21 mouse cellular contexts compared by ENCODE assay signal in genomic region chr1:163671326-163671725, GRCm38 (mm10). TPM values are rescaled to one million over a fixed set of nuclear protein-coding genes. Genes with fewer than 3 reads are reported as not detected.
DNase-seq lines count a peak whose midpoint lies in the region; ATAC-seq lines count a peak whose summit lies in the region.
"Had no signal": no experiment of that assay in that cellular context is flagged by ENCODE, and none has a peak within 500 bp of the region (broad histone marks: within the 10 kb centered on the region; RNA-seq: fewer than 3 reads in every experiment).

No protein-coding gene starts in this region.

- WGBS in kidney, embryonic 14.5 days: 38% methylated on average over 4 of the region's 4 CpGs
- 82% methylated on average over 4 of the region's 4 CpGs for WGBS in forebrain, embryonic 11.5 days

- no peak overlapping the region for H3K4me2 ChIP-seq in kidney, embryonic 14.5 days (replicated peaks; ENCODE audit: low read depth, low read length)
- H3K4me2 ChIP-seq in forebrain, embryonic 11.5 days (ENCODE audit: low read depth, low read length, severe bottlenecking): no peak overlapping the region
- H3K4me2 ChIP-seq: embryonic facial prominence, embryonic 15.5 days; liver, embryonic 15.5 days; midbrain, embryonic 13.5 days; neural tube, embryonic 13.5 days had no signal

- DNase-seq in gastrocnemius, postnatal 14 days: peak; percentile 12
- DNase-seq in gastrocnemius, postnatal 36 days: no peak
- DNase-seq in adipocyte (ENCODE audit: low spot score): peak; percentile 69
- peak; percentile 15 to 21 for DNase-seq in kidney, postnatal 4 days
- no peak for DNase-seq in forebrain, embryonic 11.5 days (ENCODE audit: low spot score)
- no peak for DNase-seq in testis, postnatal 14 days (ENCODE audit: low spot score)
- DNase-seq: cerebellum, postnatal 10 days; lung, postnatal 10 days; right cerebral cortex, adult 18-20 months had no signal

- no peaks in the 10 kb centered on the region for H3K9me3 ChIP-seq in kidney, embryonic 14.5 days (ENCODE audit: control insufficient read depth, low read length)
- H3K9me3 ChIP-seq in forebrain, embryonic 11.5 days (ENCODE audit: control insufficient read depth, low read length): no peaks in the 10 kb centered on the region
- H3K9me3 ChIP-seq: embryonic facial prominence, embryonic 15.5 days; forebrain, embryonic 10.5 days; heart, embryonic 10.5 days; liver, embryonic 15.5 days; midbrain, embryonic 13.5 days; neural tube, embryonic 13.5 days had no signal

- H3K9ac ChIP-seq in kidney, embryonic 14.5 days (ENCODE audit: low read depth, low read length): no peak overlapping the region
- H3K9ac ChIP-seq in forebrain, embryonic 11.5 days (ENCODE audit: low read length): no peak overlapping the region
- H3K9ac ChIP-seq: embryonic facial prominence, embryonic 15.5 days; liver, embryonic 15.5 days; midbrain, embryonic 13.5 days; neural tube, embryonic 13.5 days had no signal

- H3K4me3 ChIP-seq in kidney, embryonic 14.5 days (ENCODE audit: low read length): no peak overlapping the region
- no peak overlapping the region for H3K4me3 ChIP-seq in forebrain, embryonic 11.5 days (ENCODE audit: low read depth, low read length)
- H3K4me3 ChIP-seq: embryonic facial prominence, embryonic 15.5 days; forebrain, embryonic 10.5 days; heart, embryonic 10.5 days; left cerebral cortex, adult 2 months; liver, embryonic 15.5 days; midbrain, embryonic 13.5 days; neural tube, embryonic 13.5 days had no signal

- ATAC-seq in kidney, embryonic 14.5 days (ENCODE audit: low FRiP score, low TSS enrichment): peak; percentile 58; the same call in 1 of the 2 replicates
- ATAC-seq in cerebellum, adult (ENCODE audit: insufficient number of reproducible peaks, low FRiP score, low TSS enrichment): no peak
- ATAC-seq in forebrain, embryonic 11.5 days (replicated peaks; ENCODE audit: low FRiP score): no peak
- ATAC-seq: midbrain, embryonic 13.5 days had no signal

- no peaks in the 10 kb centered on the region for H3K4me1 ChIP-seq in kidney, embryonic 14.5 days (ENCODE audit: control insufficient read depth, insufficient read depth, low read length)
- no peaks in the 10 kb centered on the region for H3K4me1 ChIP-seq in forebrain, embryonic 11.5 days (replicated peaks; ENCODE audit: control insufficient read depth, insufficient read depth, low read length)
- H3K4me1 ChIP-seq: embryonic facial prominence, embryonic 15.5 days; liver, embryonic 15.5 days; midbrain, embryonic 13.5 days; neural tube, embryonic 13.5 days had no signal

- intact Hi-C loops in gastrocnemius, postnatal 14 days (cut with DNase I; ENCODE audit: low total_unique reads): no loop called here
- intact Hi-C loops in gastrocnemius, postnatal 36 days (cut with DNase I): no loop called here

- H3K36me3 ChIP-seq in kidney, embryonic 14.5 days (ENCODE audit: control insufficient read depth, insufficient read depth, low read length): no peaks in the 10 kb centered on the region
- H3K36me3 ChIP-seq in forebrain, embryonic 11.5 days (ENCODE audit: control insufficient read depth, insufficient read depth, low read length): no peaks in the 10 kb centered on the region
- H3K36me3 ChIP-seq: embryonic facial prominence, embryonic 15.5 days; forebrain, embryonic 10.5 days; heart, embryonic 10.5 days; liver, embryonic 15.5 days; midbrain, embryonic 13.5 days; neural tube, embryonic 13.5 days had no signal

- H3K27ac ChIP-seq in kidney, embryonic 14.5 days (ENCODE audit: low read depth, low read length): no peak overlapping the region
- H3K27ac ChIP-seq in forebrain, embryonic 11.5 days (ENCODE audit: low read depth, low read length): no peak overlapping the region
- H3K27ac ChIP-seq: embryonic facial prominence, embryonic 15.5 days; forebrain, embryonic 10.5 days; heart, embryonic 10.5 days; left cerebral cortex, adult 2 months; liver, embryonic 15.5 days; midbrain, embryonic 13.5 days; neural tube, embryonic 13.5 days had no signal

- no peaks in the 10 kb centered on the region for H3K27me3 ChIP-seq in kidney, embryonic 14.5 days (ENCODE audit: control insufficient read depth, insufficient read depth, low read length)
- H3K27me3 ChIP-seq in forebrain, embryonic 11.5 days (ENCODE audit: control insufficient read depth, insufficient read depth, low read length): no peaks in the 10 kb centered on the region
- H3K27me3 ChIP-seq: embryonic facial prominence, embryonic 15.5 days; liver, embryonic 15.5 days; midbrain, embryonic 13.5 days; neural tube, embryonic 13.5 days had no signal

RNA-seq across cellular contexts. Expression of gene Mettl11b, which starts 53.7 kb away (rescaled TPM):
- total RNA-seq in gastrocnemius, postnatal 14 days (2021): 1 to 10 TPM; 4.1 to 6.2 TPM
- total RNA-seq in gastrocnemius, postnatal 36 days (2021): 10 to 100 TPM; 20.0 to 24.6 TPM
- polyA plus RNA-seq in kidney, embryonic 14.5 days (2014; fragmentation: Nextera tagmentation; extraction: Ambion mirVana): 0.10 TPM in 1 of 2 replicates, not detected in the other
- 0.88 and 0.97 TPM in 2 replicates for polyA plus RNA-seq in forebrain, embryonic 11.5 days (2014; fragmentation: Nextera tagmentation; extraction: Ambion mirVana)
- total RNA-seq: megakaryocyte progenitor cell, adult 5-6 weeks had no signal
- polyA plus RNA-seq: C2C12; heart, embryonic 10.5 days; neural tube, embryonic 13.5 days; small intestine, adult 2 months had no signal

Comparison
In these comparisons a context has a peak if more than half of its experiments do, and no peak if none do; other contexts are left out.
1. DNase-seq: peak in gastrocnemius, postnatal 14 days (single experiment), adipocyte (single experiment) and kidney, postnatal 4 days (2 of 2); none in gastrocnemius, postnatal 36 days (0 of 2), forebrain, embryonic 11.5 days (single experiment) and testis, postnatal 14 days (single experiment).